Mouse (Mus musculus): Measurements from ENCODE around the gene Cntf. TPM values are rescaled to one million over a fixed set of nuclear protein-coding genes. Genes with fewer than 3 reads are reported as not detected.

The Cntf gene
- polyA plus RNA-seq (2014; fragmentation: Nextera tagmentation; extraction: Ambion mirVana) = 0.77 TPM in 1 of 2 replicates, not detected in the other

DNA sequence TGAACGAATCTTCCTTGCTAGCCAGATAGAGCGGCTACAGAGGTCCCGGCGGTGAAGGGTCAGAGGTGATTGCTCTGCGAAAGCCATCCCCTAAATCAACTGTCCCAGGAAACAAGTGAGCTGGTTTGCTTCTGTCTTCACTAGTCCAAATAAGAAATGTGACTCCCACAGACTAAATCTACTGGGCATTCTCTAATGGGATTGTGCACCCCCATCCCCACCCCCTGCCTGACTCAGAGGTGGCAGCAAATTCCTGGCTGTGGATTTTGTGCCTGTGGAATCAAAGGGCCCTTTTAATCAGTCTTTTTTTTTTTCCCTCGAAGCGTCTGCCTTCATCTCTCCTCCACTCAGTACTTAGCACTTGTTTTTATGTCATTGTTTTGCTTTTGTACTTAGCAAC lies at the start of gene Cntf:
TSS of gene Cntf (minus strand) at position 325 of the 400 bp plus-strand sequence.
- no peak within 1 kb of the TSS for H3K27ac ChIP-seq (ENCODE audit: low read depth)
- peaks cover 65% of the 10 kb centered on the region for H3K36me3 ChIP-seq (ENCODE audit: control insufficient read depth, insufficient read depth, low read length)
- H3K9ac ChIP-seq (ENCODE audit: low read length) = no peak within 1 kb of the TSS
- ATAC-seq (replicated peaks; ENCODE audit: low FRiP score, low TSS enrichment, low read depth) = no peak
- no peaks in the 10 kb centered on the region for H3K9me3 ChIP-seq (ENCODE audit: control insufficient read depth, low read length)
- 48% methylated on average over 7 of the region's 7 CpGs for WGBS
- no peak within 1 kb of the TSS for H3K4me2 ChIP-seq (ENCODE audit: low read length)
- DNase-seq (ENCODE audit: low spot score) = no peak
- no peak within 1 kb of the TSS for H3K4me3 ChIP-seq (ENCODE audit: low read depth, low read length)
- no peaks in the 10 kb centered on the region for H3K4me1 ChIP-seq (replicated peaks; ENCODE audit: control insufficient read depth, insufficient read depth, low read length)
- H3K27me3 ChIP-seq (replicated peaks; ENCODE audit: control insufficient read depth, insufficient read depth, low read length) = no peaks in the 10 kb centered on the region

DNA sequence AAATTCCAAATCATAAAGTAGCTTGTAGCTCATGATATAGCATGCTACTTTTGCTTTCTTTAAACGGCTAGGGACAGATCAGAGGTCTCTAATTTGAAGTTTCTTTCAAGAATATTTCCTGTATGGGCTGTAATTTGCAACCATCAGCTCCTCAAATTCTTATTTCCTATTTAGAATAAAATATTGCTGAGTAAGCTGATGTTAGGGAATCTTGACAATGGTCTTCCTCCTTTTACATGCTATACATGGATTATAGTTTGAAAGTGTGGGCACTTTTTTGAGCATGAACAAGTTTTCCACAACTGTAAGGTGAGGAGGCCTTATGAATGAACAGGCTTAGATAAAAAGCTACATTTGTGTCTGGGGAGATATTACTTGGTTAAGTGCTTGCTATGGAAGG lies 48.5 kb upstream of the Cntf start:
- Histone ChIP-seq H3K36me3 (ENCODE audit: control insufficient read depth, insufficient read depth, low read length) (no peaks in the 10 kb centered on the region), H3K27ac (ENCODE audit: low read depth) (no peak overlapping the region), H3K27me3 (replicated peaks; ENCODE audit: control insufficient read depth, insufficient read depth, low read length) (no peaks in the 10 kb centered on the region), H3K4me2 (ENCODE audit: low read length) (no peak overlapping the region), H3K4me3 (ENCODE audit: low read depth, low read length) (no peak overlapping the region), H3K9me3 (ENCODE audit: control insufficient read depth, low read length) (no peaks in the 10 kb centered on the region), H3K4me1 (replicated peaks; ENCODE audit: control insufficient read depth, insufficient read depth, low read length) (no peaks in the 10 kb centered on the region), H3K9ac (ENCODE audit: low read length) (no peak overlapping the region)
- DNase-seq (ENCODE audit: low spot score) (no peak), ATAC-seq (replicated peaks; ENCODE audit: low FRiP score, low TSS enrichment, low read depth) (no peak)
- WGBS = 69% methylated on average over 1 of the region's 1 CpGs

DNA sequence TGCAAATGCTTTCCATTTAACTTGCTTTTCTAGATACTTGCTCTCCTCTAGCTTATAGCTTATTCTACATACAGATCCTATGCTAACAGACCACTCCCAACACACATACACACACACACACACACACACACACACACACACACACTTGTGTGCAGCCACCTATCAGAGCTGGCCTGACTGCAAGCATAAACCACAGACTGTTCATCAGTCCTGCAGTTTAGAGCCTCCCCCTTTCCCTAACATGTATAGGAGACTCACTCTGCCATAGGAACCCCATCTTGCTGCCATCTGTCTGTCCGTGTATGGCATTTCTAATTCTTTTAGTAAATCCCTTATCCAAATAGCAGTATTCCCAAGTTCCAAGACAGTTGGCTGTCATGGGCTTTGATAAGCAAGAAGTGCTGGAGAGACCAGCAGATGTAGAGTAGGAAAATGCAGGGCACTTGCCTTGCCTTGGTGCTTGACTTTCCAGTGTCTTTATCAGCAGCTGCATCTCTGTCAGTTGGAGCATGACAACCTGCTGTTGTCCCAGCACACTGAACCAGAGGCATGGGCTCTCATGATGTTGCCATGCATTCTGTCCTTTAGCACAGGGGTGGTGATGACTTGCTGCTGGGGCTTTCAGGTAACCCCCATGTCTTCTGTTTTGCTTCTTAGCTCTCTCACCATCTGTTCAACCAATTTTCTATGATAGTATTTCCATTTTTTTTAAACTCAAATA lies 47.4 kb upstream of the Cntf start:
- Histone ChIP-seq H3K27ac (ENCODE audit: low read depth) (no peak overlapping the region), H3K4me2 (ENCODE audit: low read length) (no peak overlapping the region), H3K36me3 (ENCODE audit: control insufficient read depth, insufficient read depth, low read length) (no peaks in the 10 kb centered on the region), H3K9ac (ENCODE audit: low read length) (no peak overlapping the region), H3K9me3 (ENCODE audit: control insufficient read depth, low read length) (no peaks in the 10 kb centered on the region), H3K27me3 (replicated peaks; ENCODE audit: control insufficient read depth, insufficient read depth, low read length) (no peaks in the 10 kb centered on the region), H3K4me1 (replicated peaks; ENCODE audit: control insufficient read depth, insufficient read depth, low read length) (no peaks in the 10 kb centered on the region), H3K4me3 (ENCODE audit: low read depth, low read length) (no peak overlapping the region)
- WGBS = 59% methylated on average over 1 of the region's 1 CpGs
- no peak for DNase-seq (ENCODE audit: low spot score)
- ATAC-seq (replicated peaks; ENCODE audit: low FRiP score, low TSS enrichment, low read depth) = no peak

DNA sequence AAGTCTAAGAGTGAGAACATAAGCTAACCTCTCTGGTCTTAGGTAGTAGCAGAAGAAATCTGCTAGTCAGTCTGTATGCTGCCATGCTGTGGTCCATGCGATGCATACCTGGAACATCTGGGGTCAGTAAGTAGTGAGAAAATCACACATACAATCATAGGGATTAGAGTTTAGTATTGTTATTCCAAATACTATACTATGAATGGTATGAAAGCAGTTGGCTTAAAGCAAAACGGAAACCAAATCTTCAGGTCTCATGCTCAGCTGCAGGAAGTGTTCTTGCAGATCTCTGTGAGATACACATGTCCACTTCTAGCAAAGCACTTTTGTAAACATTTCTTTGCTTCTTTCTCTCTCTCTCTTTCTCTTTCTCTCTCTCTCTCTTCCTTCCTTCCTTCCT lies 40.8 kb upstream of the Cntf start:
- Histone ChIP-seq H3K27me3 (replicated peaks; ENCODE audit: control insufficient read depth, insufficient read depth, low read length) (no peaks in the 10 kb centered on the region), H3K36me3 (ENCODE audit: control insufficient read depth, insufficient read depth, low read length) (no peaks in the 10 kb centered on the region), H3K27ac (ENCODE audit: low read depth) (no peak overlapping the region), H3K4me1 (replicated peaks; ENCODE audit: control insufficient read depth, insufficient read depth, low read length) (no peaks in the 10 kb centered on the region), H3K9me3 (ENCODE audit: control insufficient read depth, low read length) (no peaks in the 10 kb centered on the region), H3K4me2 (ENCODE audit: low read length) (no peak overlapping the region), H3K4me3 (ENCODE audit: low read depth, low read length) (no peak overlapping the region), H3K9ac (ENCODE audit: low read length) (no peak overlapping the region)
- no peak for DNase-seq (ENCODE audit: low spot score)
- 68% methylated on average over 2 of the region's 2 CpGs for WGBS
- no peak for ATAC-seq (replicated peaks; ENCODE audit: low FRiP score, low TSS enrichment, low read depth)

DNA sequence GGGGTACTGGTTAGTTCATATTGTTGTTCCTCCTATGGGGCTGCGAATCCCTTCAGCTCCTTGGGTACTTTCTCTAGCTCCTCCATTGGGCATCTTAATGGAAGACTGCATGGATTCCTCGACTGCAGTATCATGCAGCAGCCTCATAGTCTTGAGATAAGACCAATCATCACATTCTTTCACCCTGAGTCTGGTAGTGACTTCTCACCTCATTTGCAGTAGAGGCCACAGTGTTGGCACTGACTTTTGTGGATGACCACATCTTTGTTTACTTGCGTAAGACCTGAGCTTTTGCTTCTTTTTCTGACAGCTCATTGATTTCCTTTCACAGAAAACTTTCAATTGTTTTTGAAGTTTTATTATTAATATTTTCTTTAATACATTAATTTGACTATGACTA lies 40.3 kb upstream of the Cntf start:
- Histone ChIP-seq H3K27ac (ENCODE audit: low read depth) (no peak overlapping the region), H3K9me3 (ENCODE audit: control insufficient read depth, low read length) (no peaks in the 10 kb centered on the region), H3K4me2 (ENCODE audit: low read length) (no peak overlapping the region), H3K27me3 (replicated peaks; ENCODE audit: control insufficient read depth, insufficient read depth, low read length) (no peaks in the 10 kb centered on the region), H3K4me3 (ENCODE audit: low read depth, low read length) (no peak overlapping the region), H3K4me1 (replicated peaks; ENCODE audit: control insufficient read depth, insufficient read depth, low read length) (no peaks in the 10 kb centered on the region), H3K36me3 (ENCODE audit: control insufficient read depth, insufficient read depth, low read length) (no peaks in the 10 kb centered on the region), H3K9ac (ENCODE audit: low read length) (no peak overlapping the region)
- ATAC-seq (replicated peaks; ENCODE audit: low FRiP score, low TSS enrichment, low read depth) = no peak
- 86% methylated on average over 3 of the region's 3 CpGs for WGBS
- no peak for DNase-seq (ENCODE audit: low spot score)

DNA sequence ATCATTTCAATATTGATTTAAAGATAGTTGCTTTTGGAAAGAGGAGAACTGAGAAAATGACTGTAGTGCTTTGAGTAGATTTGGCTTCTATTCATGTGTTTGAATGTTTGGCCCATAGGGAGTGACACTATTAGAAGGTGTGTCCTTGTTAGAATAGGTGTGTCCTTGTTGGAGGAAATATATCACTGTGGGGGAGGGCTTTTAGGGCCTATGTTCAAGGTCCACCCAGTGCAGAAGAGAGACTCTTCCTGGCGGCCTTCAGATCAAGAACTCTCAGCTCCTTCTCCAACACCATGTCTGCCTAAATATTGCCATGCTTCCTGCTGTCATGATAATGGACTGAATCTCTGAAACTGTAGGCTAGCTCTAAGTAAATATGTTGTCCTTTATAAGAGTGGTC lies 38.8 kb upstream of the Cntf start:
- Histone ChIP-seq H3K4me1 (replicated peaks; ENCODE audit: control insufficient read depth, insufficient read depth, low read length) (no peaks in the 10 kb centered on the region), H3K9ac (ENCODE audit: low read length) (no peak overlapping the region), H3K27me3 (replicated peaks; ENCODE audit: control insufficient read depth, insufficient read depth, low read length) (no peaks in the 10 kb centered on the region), H3K4me3 (ENCODE audit: low read depth, low read length) (no peak overlapping the region), H3K9me3 (ENCODE audit: control insufficient read depth, low read length) (no peaks in the 10 kb centered on the region), H3K4me2 (ENCODE audit: low read length) (no peak overlapping the region), H3K36me3 (ENCODE audit: control insufficient read depth, insufficient read depth, low read length) (no peaks in the 10 kb centered on the region), H3K27ac (ENCODE audit: low read depth) (no peak overlapping the region)
- WGBS = 87% methylated on average over 1 of the region's 1 CpGs
- DNase-seq (ENCODE audit: low spot score) (no peak), ATAC-seq (replicated peaks; ENCODE audit: low FRiP score, low TSS enrichment, low read depth) (no peak)

DNA sequence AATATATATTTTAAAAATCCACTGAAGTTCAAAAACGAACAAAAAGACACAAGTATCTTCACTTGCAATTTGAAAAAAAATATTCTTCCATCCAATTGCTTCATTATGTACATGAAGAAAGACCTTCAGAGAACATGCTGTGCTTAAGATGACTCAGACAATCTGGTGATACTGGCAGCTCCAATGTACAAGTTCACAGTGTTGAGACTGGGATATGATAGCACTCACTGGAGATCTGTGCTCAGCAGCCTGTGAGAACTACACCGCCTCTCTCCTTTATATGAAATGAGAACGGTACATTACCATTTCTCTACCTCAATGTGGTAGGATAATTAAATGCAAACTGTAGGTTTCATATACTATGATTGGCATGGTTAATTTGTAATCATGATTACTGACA lies 37.4 kb upstream of the Cntf start:
- Histone ChIP-seq H3K4me2 (ENCODE audit: low read length) (no peak overlapping the region), H3K27me3 (replicated peaks; ENCODE audit: control insufficient read depth, insufficient read depth, low read length) (no peaks in the 10 kb centered on the region), H3K27ac (ENCODE audit: low read depth) (no peak overlapping the region), H3K9ac (ENCODE audit: low read length) (no peak overlapping the region), H3K9me3 (ENCODE audit: control insufficient read depth, low read length) (no peaks in the 10 kb centered on the region), H3K4me3 (ENCODE audit: low read depth, low read length) (no peak overlapping the region), H3K4me1 (replicated peaks; ENCODE audit: control insufficient read depth, insufficient read depth, low read length) (no peaks in the 10 kb centered on the region), H3K36me3 (ENCODE audit: control insufficient read depth, insufficient read depth, low read length) (no peaks in the 10 kb centered on the region)
- DNase-seq (ENCODE audit: low spot score) (no peak), ATAC-seq (replicated peaks; ENCODE audit: low FRiP score, low TSS enrichment, low read depth) (no peak)
- 76% methylated on average over 3 of the region's 3 CpGs for WGBS

DNA sequence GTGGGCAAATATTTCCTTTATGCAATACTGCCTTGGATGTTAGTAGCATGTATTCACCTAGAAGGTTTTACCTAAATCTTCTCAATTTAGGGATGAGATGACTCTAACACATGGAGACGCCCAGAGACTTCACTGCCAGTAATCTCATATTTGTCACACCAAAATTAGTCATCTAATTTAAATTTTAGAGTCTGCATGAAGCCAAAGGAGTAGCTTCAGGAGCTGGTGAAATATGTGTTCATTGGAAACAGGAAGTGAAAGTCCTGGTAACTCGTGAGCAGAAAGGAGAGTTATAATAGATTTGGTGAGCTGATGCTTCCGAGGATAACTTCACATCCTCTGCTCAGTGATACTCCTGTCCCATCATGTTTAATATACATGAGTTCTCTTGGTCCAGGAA lies 35.6 kb upstream of the Cntf start:
- 74% methylated on average over 3 of the region's 3 CpGs for WGBS
- ATAC-seq (replicated peaks; ENCODE audit: low FRiP score, low TSS enrichment, low read depth) = no peak
- no peaks in the 10 kb centered on the region for H3K9me3 ChIP-seq (ENCODE audit: control insufficient read depth, low read length)

DNA sequence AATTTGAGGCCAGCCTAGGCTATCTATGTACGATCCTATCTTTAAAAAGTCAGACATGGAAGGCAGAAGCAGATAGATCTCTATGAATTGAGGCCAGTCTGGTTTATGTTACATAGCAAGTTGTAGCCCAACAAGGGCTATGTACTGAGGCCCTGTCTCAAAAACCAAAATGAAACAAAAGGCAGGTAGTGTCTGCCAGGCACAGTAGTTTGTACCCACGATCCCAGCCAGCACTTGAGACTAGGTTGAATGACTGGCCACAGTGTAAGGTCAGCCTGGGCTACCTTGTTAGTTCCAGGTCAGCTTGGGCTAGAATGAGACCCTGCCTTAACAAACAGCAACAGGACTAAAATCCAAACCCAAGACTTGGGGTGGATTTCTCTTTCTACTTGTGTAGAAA lies 35.2 kb upstream of the Cntf start:
- ATAC-seq (replicated peaks; ENCODE audit: low FRiP score, low TSS enrichment, low read depth) = no peak
- no peaks in the 10 kb centered on the region for H3K9me3 ChIP-seq (ENCODE audit: control insufficient read depth, low read length)
- H3K27ac ChIP-seq (ENCODE audit: low read depth) = no peak overlapping the region
- H3K9ac ChIP-seq (ENCODE audit: low read length) = no peak overlapping the region
- no peak overlapping the region for H3K4me2 ChIP-seq (ENCODE audit: low read length)
- no peaks in the 10 kb centered on the region for H3K36me3 ChIP-seq (ENCODE audit: control insufficient read depth, insufficient read depth, low read length)
- DNase-seq (ENCODE audit: low spot score) = no peak
- H3K4me3 ChIP-seq (ENCODE audit: low read depth, low read length) = no peak overlapping the region
- no peaks in the 10 kb centered on the region for H3K4me1 ChIP-seq (replicated peaks; ENCODE audit: control insufficient read depth, insufficient read depth, low read length)
- 67% methylated on average over 2 of the region's 2 CpGs for WGBS
- H3K27me3 ChIP-seq (replicated peaks; ENCODE audit: control insufficient read depth, insufficient read depth, low read length) = no peaks in the 10 kb centered on the region

More for the DNA sequence above, 35.6 kb upstream of the Cntf start:
- H3K4me2 ChIP-seq (ENCODE audit: low read length) = no peak overlapping the region
- DNase-seq (ENCODE audit: low spot score) = no peak
- H3K27ac ChIP-seq (ENCODE audit: low read depth) = no peak overlapping the region
- no peak overlapping the region for H3K9ac ChIP-seq (ENCODE audit: low read length)
- H3K27me3 ChIP-seq (replicated peaks; ENCODE audit: control insufficient read depth, insufficient read depth, low read length) = no peaks in the 10 kb centered on the region
- H3K36me3 ChIP-seq (ENCODE audit: control insufficient read depth, insufficient read depth, low read length) = no peaks in the 10 kb centered on the region
- no peak overlapping the region for H3K4me3 ChIP-seq (ENCODE audit: low read depth, low read length)
- H3K4me1 ChIP-seq (replicated peaks; ENCODE audit: control insufficient read depth, insufficient read depth, low read length) = no peaks in the 10 kb centered on the region
